26 mouse cellular contexts compared by ENCODE assay signal in genomic region chr6:99220472-99220871, GRCm38 (mm10).
A peak's percentile ranks its signal among the peaks of the same experiment; 100 is the strongest.
DNase-seq lines count a peak whose midpoint lies in the region; ATAC-seq and TF ChIP-seq lines count a peak whose summit lies in the region.
"Had no signal": no experiment of that assay in that cellular context is flagged by ENCODE, and none has a peak within 500 bp of the region (broad histone marks: within the 10 kb centered on the region; RNA-seq: fewer than 3 reads in every experiment).

No protein-coding gene starts in this region.

- WGBS in intestine, embryonic 15.5 days: 95% methylated on average over 3 of the region's 3 CpGs
- WGBS in intestine, postnatal 0 days: 90% methylated on average over 3 of the region's 3 CpGs
- 98% methylated on average over 3 of the region's 3 CpGs for WGBS in intestine, embryonic 16.5 days
- WGBS in midbrain, embryonic 15.5 days: 98% methylated on average over 3 of the region's 3 CpGs

- H3K36me3 ChIP-seq in intestine, embryonic 15.5 days: no peaks in the 10 kb centered on the region
- H3K36me3 ChIP-seq in intestine, postnatal 0 days (ENCODE audit: control insufficient read depth, insufficient read depth): no peaks in the 10 kb centered on the region
- no peaks in the 10 kb centered on the region for H3K36me3 ChIP-seq in intestine, embryonic 16.5 days (ENCODE audit: control insufficient read depth, insufficient read depth, low read length)
- H3K36me3 ChIP-seq in midbrain, embryonic 15.5 days (replicated peaks): no peaks in the 10 kb centered on the region
- H3K36me3 ChIP-seq: embryonic facial prominence, embryonic 15.5 days; forebrain, embryonic 10.5 days; forebrain, embryonic 15.5 days; hindbrain, embryonic 12.5 days had no signal

- peak overlapping the region; percentile 48; the same call in 1 of the 2 replicates for H3K27ac ChIP-seq in intestine, embryonic 15.5 days
- no peak overlapping the region for H3K27ac ChIP-seq in intestine, postnatal 0 days (ENCODE audit: low read depth, low read length)
- peak overlapping the region; percentile 81; the same call in 1 of the 2 replicates for H3K27ac ChIP-seq in intestine, embryonic 16.5 days (ENCODE audit: low read length)
- H3K27ac ChIP-seq in midbrain, embryonic 15.5 days: no peak overlapping the region
- H3K27ac ChIP-seq: embryonic facial prominence, embryonic 15.5 days; forebrain, embryonic 10.5 days; forebrain, embryonic 15.5 days; gastrocnemius, adult 2 months; hindbrain, embryonic 12.5 days had no signal

- no peak overlapping the region for H3K4me3 ChIP-seq in intestine, embryonic 15.5 days (replicated peaks)
- H3K4me3 ChIP-seq in intestine, postnatal 0 days (ENCODE audit: low read depth, low read length): no peak overlapping the region
- no peak overlapping the region for H3K4me3 ChIP-seq in intestine, embryonic 16.5 days (ENCODE audit: low read length)
- H3K4me3 ChIP-seq in midbrain, embryonic 15.5 days: no peak overlapping the region
- H3K4me3 ChIP-seq: embryonic facial prominence, embryonic 15.5 days; erythroblast, embryonic 14.5 days; forebrain, embryonic 10.5 days; forebrain, embryonic 15.5 days; gastrocnemius, adult 2 months; heart, embryonic 10.5 days; hindbrain, embryonic 12.5 days had no signal

- no peak overlapping the region for H3K4me2 ChIP-seq in intestine, embryonic 15.5 days (replicated peaks)
- no peak overlapping the region for H3K4me2 ChIP-seq in intestine, postnatal 0 days (replicated peaks; ENCODE audit: low read depth)
- no peak overlapping the region for H3K4me2 ChIP-seq in intestine, embryonic 16.5 days (ENCODE audit: low read depth, low read length)
- no peak overlapping the region for H3K4me2 ChIP-seq in midbrain, embryonic 15.5 days
- H3K4me2 ChIP-seq: embryonic facial prominence, embryonic 15.5 days; forebrain, embryonic 15.5 days; hindbrain, embryonic 12.5 days had no signal

- no peak for DNase-seq in adrenal gland, postnatal 10 days
- no peak for DNase-seq in lung, postnatal 36 days
- DNase-seq: adrenal gland, adult 2 months; adrenal gland, postnatal 36 days; cerebellum, adult 2 months; cerebellum, postnatal 14 days; embryo, embryonic 11 days; gastrocnemius, adult 2 months; gastrocnemius, postnatal 25 days; heart, adult 11 months; heart, postnatal 10 days; heart, postnatal 4 days; kidney, adult 11 months had no signal

- no peak for TF ChIP-seq CTCF in intestine, postnatal 0 days (IDR thresholded peaks at IDR 0.05; ENCODE audit: low read depth)

- H3K27me3 ChIP-seq in intestine, embryonic 15.5 days (replicated peaks): no peaks in the 10 kb centered on the region
- no peaks in the 10 kb centered on the region for H3K27me3 ChIP-seq in intestine, postnatal 0 days (replicated peaks; ENCODE audit: control insufficient read depth, insufficient read depth, low read length)
- no peaks in the 10 kb centered on the region for H3K27me3 ChIP-seq in intestine, embryonic 16.5 days (replicated peaks; ENCODE audit: control insufficient read depth, insufficient read depth, low read length)
- H3K27me3 ChIP-seq in midbrain, embryonic 15.5 days (replicated peaks): no peaks in the 10 kb centered on the region
- H3K27me3 ChIP-seq: embryonic facial prominence, embryonic 15.5 days; forebrain, embryonic 15.5 days; hindbrain, embryonic 12.5 days had no signal

- ATAC-seq in intestine, embryonic 15.5 days: no peak; the same call in 1 of the 2 replicates
- ATAC-seq in intestine, postnatal 0 days: no peak
- peak; percentile 74 for ATAC-seq in activated CD4-positive, CD25-positive, alpha-beta regulatory T cell, adult 4 months
- no peak for ATAC-seq in intestine, embryonic 16.5 days
- no peak for ATAC-seq in midbrain, embryonic 15.5 days (replicated peaks)
- ATAC-seq: forebrain, embryonic 15.5 days; hindbrain, embryonic 16.5 days had no signal

- no peaks in the 10 kb centered on the region for H3K9me3 ChIP-seq in intestine, embryonic 15.5 days
- H3K9me3 ChIP-seq in intestine, postnatal 0 days (ENCODE audit: control insufficient read depth): no peaks in the 10 kb centered on the region
- H3K9me3 ChIP-seq in intestine, embryonic 16.5 days (ENCODE audit: control insufficient read depth, low read length): no peaks in the 10 kb centered on the region
- no peaks in the 10 kb centered on the region for H3K9me3 ChIP-seq in midbrain, embryonic 15.5 days
- H3K9me3 ChIP-seq: embryonic facial prominence, embryonic 15.5 days; forebrain, embryonic 10.5 days; forebrain, embryonic 15.5 days; G1E; heart, embryonic 10.5 days; hindbrain, embryonic 12.5 days had no signal

- H3K9ac ChIP-seq in intestine, embryonic 15.5 days: no peak overlapping the region
- H3K9ac ChIP-seq in intestine, postnatal 0 days (ENCODE audit: low read depth, low read length): no peak overlapping the region
- H3K9ac ChIP-seq in intestine, embryonic 16.5 days (ENCODE audit: low read depth, low read length): no peak overlapping the region
- H3K9ac ChIP-seq in midbrain, embryonic 15.5 days: no peak overlapping the region
- H3K9ac ChIP-seq: embryonic facial prominence, embryonic 15.5 days; forebrain, embryonic 15.5 days; hindbrain, embryonic 12.5 days had no signal

- H3K4me1 ChIP-seq in intestine, embryonic 15.5 days (replicated peaks): peaks cover 9% of the 10 kb centered on the region; the same call in 1 of the 2 replicates
- H3K4me1 ChIP-seq in intestine, postnatal 0 days (replicated peaks; ENCODE audit: control insufficient read depth, insufficient read depth, low read length): no peaks in the 10 kb centered on the region
- H3K4me1 ChIP-seq in intestine, embryonic 16.5 days (ENCODE audit: control insufficient read depth, insufficient read depth, low read length): peaks cover 14% of the 10 kb centered on the region; the same call in 1 of the 2 replicates
- no peaks in the 10 kb centered on the region for H3K4me1 ChIP-seq in midbrain, embryonic 15.5 days
- H3K4me1 ChIP-seq: embryonic facial prominence, embryonic 15.5 days had no signal

Comparison
In these comparisons a context has a peak if more than half of its experiments do, and no peak if none do; other contexts are left out.
1. H3K27ac ChIP-seq: peak in intestine, embryonic 15.5 days (single experiment) and intestine, embryonic 16.5 days (single experiment); none in intestine, postnatal 0 days (single experiment) and midbrain, embryonic 15.5 days (single experiment).